Mouse (Mus musculus): ENCODE data around the gene Igf2bp2.

Gene Igf2bp2

GRCm38 (mm10) chr16:22147131-22147530 is 16.0 kb downstream of the Igf2bp2 start:
- no peak for DNase-seq

DNA sequence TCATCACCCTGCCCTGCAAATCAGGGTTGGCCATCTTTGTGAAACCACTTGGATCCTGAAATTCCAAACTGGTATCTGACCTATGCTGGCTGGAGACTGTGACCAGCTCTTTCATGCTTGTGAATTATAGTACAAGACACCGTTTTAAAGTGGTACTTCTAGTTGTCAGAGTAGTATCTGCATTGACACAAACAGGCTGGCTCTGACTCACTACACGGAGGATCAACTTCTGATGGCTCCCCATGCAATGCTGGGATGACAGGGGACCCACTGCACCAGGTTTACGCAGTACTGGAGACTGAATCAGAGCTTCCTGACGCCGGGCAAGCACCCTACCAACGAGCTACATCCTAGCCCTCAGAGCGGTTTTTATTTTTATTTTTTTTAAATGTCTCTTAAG is 17.0 kb downstream of the Igf2bp2 start:
- no peak for DNase-seq

DNA sequence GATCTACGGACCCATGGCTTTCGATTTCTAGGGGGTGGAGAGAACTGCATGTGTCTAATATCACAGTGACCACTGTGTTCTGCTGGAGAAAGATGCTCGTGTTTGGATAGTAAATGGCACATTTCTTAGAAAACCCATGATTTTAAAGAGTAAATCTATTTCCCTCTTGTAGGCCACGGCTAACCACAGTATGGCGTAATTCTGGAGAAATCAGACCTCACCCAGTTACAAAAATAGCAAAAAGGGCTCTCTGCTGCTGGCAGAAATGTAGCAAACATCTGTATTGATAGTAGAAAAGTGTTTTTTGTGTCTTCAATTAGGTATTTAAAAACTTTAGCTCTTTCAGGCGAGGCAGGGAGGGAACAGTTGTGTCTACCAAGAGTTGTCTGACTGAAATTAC is 18.6 kb downstream of the Igf2bp2 start:
- DNase-seq = no peak

DNA sequence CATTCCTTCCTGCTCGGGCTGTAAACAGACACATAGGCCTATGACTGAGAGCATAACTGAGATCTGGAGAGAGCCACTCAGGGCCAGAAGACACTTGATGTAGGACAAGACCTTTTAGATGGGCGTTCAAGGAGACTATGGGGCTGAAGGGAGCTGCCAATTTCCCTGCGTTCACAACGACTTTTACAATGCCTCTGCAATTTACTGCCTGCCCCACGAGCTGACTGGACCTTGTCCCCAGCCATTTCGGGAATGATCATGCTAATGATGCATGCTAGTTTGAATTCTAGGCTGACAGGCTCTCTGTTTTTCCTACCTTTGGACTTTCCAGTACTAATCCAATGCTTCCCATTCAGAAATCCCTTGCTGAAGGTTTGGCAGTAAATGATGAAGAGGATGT is 22.2 kb downstream of the Igf2bp2 start:
- DNase-seq = peak; percentile 48 to 72

DNA sequence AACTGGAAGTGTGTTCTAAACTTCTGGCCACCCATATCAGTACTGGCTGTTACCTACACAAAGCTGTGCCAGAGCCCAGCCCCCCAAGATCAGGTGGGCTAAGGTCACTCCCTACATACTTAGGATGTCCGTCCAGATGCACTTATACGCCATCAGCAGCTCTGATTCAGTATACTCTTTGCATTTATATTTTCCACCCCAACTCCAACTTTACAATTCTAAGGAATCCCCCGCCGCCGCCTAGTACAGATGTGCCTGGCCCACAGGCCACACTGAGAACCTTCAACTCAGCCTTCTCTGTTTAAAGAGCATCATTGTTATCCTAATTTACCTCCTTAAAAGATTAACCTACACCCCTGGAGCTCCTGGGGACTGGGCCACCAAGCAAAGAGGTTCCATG is 23.3 kb downstream of the Igf2bp2 start:
- no peak for DNase-seq

GRCm38 (mm10) chr16:22136198-22136597 is 26.9 kb downstream of the Igf2bp2 start:
- no peak for DNase-seq

- peak; percentile 20 to 56 for DNase-seq
These were observed 31.8 kb downstream of the Igf2bp2 start for GRCm38 (mm10) chr16:22131321-22131720.

- peak; percentile 49 to 77 for DNase-seq
These were observed 33.6 kb downstream of the Igf2bp2 start for GRCm38 (mm10) chr16:22129511-22129910.

DNA sequence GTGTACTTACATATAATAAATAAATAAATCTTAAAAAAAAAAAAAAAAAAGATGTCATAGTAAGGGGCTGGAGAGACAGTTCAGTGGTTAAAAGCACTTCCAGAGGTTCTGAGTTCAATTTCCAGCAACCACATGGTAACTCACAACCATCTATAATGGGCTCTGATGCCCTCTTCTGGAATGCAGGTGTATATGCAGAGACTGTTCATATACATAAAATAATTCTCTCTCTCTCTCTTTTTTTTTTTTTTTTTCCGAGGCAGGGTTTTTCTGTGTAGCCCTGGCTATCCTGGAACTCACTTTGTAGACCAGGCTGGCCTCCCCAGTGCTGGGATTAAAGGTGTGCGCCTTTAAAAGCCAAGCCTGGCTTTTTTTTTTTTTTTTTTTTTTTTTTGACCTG is 34.5 kb downstream of the Igf2bp2 start:
- DNase-seq = no peak

DNA sequence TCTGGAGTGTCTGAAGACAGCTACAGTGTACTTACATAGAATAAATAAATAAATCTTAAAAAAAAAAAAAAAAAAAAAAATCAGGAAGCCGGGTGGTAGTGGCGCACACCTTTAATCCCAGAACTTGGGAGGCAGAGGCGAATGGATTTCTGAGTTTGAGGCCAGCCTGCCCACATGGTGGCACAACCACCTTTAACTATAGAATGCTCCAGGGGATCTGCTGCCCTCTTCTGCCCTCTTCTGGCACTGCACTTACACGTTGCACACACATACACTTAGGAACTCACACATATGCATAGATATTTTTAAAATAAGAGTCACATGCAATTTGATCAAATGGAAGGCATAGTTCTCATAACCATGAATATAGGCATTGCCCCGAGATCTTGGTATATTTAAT is 35.3 kb downstream of the Igf2bp2 start:
- peak in 1 of 2 experiments; percentile 15 for DNase-seq

DNA sequence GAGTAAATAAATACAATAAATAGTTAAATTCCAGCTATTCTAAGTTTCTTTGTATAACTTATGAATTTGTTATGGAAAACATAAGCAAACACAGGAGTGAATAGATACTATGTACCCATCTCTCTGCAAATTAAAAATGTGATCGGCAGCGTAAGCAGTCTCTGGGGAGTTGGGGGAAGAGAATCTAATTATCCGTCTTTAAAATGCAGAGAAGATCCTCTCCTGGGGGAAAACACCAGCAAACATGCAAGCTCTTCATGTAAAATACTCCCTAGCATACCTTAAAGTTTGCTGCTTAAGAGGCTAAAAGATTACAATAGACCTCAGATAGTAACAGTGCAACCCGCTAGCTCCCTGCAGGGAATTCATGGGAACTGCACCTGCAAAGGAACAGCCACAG is 36.2 kb downstream of the Igf2bp2 start:
- DNase-seq = no peak

DNA sequence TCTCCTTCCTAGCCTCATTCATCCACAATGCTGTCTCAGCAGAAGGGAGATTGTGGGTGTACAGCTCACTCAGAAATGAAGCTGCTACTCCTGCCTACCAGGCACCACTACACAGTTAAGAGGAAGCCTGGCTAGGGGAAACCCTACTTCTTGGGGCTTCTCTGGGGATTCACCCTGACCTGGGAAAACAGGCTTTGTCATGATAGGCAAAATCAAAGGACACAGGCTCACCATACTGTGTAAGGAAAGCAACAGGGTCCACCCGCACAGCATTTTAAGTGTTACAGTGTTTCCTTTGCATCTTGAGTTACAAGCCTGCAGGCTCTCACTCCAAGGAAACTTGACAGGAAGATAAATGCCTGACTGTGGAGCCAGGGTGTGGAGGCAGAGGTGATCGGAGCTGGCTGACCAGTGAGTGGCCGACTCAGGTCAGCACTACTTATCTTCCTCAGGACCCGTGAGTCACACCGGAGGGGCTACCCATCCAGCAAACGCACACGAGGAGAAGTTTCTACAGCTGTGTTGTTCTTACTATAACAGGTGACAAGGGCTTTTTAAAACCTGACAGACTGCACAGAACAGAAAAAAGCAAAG is 38.7 kb downstream of the Igf2bp2 start:
- DNase-seq = no peak

DNA sequence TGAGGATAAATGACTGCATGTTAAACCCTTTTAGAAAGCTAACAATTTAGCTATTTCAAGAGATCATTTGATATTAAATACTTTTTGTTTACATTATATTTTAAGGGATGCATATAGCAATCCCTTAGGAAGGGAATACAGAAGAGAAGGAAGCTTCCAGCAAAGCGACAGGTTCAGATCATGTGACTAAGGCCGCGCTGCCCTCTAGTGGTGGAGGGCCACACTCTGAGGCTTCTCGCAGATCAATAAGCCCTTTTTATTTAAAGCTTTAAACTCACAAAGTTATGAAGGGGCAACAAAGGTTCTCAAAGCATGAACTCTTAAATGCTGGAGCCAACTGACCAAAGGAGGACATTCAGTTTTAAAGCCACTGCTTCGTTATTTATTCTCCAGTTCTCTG is 39.4 kb downstream of the Igf2bp2 start:
- DNase-seq = peak; percentile 70 to 82

GRCm38 (mm10) chr16:22121109-22121508 is 42.0 kb downstream of the Igf2bp2 start:
- no peak for DNase-seq

DNA sequence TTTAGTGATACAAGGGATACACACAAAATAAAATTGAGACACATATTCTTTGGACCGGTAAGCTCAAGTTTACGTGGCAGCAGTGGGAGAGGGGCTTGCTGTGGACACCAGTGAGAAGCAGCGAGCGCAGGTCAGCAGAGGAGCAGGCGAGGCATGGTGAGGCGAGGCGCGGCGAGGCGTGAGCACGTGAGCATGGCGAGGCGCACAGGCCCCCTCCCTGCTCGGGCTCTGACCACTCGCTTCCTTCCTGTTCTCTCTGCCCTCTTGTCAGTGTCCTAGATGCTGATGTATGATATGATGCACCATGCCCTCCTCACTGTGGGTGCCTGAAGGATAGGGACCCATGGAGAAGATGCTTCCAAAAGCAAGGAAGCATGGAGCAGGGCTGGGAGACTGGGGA is 43.6 kb downstream of the Igf2bp2 start:
- peak; percentile 13 to 65 for DNase-seq

DNA sequence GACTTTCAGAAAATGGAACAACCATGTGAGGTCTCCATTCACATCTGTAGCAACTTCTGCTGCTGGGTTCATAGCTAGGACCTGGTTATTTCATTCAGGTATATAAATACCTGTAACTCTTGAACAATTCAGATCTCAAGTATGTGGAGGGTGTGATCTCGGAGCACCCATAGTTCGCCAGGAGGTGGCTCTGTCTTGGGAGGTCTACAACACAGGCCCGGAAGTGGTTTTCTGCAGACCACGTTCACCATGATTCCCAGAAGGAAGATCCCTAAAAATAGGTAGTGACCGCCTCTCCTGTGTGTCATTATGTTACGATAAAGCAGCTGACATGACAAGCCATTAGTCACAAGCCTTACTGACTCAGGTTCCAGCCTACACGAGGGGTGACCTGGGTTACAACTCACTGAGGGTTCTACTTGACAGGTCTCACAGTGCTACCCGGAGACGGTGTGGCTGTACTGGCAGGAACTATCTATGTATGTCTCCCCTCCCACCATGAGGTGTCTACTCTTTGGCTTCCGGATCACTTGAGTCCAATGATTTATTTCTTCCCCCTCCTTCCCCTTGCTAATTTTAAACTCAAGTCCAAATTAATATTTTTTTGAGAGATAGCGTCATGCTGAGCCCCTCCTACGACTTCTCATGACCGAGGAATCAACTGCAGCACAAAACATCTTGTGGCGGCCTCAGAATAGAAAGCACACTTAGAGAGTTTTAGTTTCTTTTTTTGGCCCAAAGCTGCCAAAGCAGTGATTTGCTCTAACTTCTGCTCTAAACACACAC is 44.2 kb downstream of the Igf2bp2 start:
- peak; percentile 17 to 56 for DNase-seq

DNA sequence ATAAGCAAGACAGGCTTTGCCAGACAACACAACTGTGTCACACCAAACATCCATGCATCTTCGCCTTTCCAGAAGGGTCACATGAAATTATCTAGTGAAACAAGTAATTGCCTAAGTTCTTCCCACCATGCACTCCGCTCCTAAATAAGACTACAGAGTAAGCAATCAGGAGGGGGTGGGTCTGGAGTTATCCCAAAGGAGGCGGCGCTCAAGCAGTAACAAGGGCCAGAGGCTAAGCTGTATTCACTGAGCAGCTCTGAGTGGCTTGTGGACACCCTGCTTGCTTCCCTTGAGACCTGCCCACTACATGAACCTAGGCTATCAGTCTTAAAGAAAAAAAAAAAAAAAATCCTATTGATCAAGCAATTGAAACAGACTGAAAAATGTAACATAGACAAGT is 44.9 kb downstream of the Igf2bp2 start:
- DNase-seq = peak; percentile 45 to 58

DNA sequence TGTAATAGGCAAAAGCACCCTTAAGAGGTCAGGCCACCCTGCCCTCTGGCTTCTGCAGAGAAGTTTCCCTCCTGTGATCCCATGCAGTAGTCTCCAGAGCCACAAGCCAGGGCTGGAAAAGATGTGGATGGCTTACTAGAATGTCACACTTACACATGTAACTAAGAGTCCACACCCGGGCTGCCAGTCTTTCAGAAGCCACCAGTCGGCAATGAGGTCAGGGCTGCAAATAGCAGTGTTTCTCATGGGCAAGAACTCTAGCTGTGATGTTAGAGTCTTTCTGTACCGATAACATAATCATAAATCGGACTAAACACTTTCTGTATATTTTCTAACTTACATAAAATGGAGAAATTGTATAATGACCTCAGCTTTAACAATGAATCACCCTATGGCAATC is 46.4 kb downstream of the Igf2bp2 start:
- no peak for DNase-seq

GRCm38 (mm10) chr16:22116058-22116457 is 47.0 kb downstream of the Igf2bp2 start:
- no peak for DNase-seq

DNA sequence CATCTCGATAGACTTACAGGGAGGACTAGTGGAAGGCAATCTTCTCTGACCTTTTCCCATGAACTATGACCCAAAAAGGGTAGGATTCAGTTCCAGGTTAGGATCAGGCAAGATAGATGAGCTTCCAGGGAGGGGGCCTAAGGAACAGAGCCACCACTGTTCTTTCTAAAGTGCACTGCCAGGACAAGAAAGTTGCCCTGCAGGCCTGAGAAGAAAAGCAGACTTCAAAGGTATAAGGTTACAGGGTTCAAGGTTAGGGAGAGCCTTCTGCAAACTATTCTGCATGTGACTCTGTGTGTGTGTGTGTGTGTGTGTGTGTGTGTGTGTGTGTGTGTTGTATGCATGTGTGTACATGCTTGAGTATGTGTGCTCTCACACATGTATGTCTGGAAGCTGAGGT is 53.1 kb downstream of the Igf2bp2 start:
- DNase-seq = no peak

DNA sequence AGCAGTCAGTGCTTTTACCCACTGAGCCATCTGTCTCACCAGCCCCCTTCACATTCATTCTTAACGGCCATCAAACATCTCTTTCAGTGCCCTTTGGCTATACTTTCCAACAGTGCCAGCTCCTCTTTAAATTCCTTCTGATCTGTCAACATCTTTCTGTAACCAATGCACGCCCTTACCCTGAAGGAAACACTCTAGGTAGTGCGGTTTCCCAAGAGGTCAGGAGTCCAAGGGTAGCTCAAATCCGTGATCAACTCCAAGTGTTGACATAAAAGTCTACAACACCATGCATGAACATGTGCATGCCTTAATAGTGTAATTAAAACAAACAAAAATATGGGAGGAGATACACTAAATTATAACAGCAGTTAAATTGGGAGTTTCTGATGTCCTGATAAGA is 53.9 kb downstream of the Igf2bp2 start:
- DNase-seq = no peak

DNA sequence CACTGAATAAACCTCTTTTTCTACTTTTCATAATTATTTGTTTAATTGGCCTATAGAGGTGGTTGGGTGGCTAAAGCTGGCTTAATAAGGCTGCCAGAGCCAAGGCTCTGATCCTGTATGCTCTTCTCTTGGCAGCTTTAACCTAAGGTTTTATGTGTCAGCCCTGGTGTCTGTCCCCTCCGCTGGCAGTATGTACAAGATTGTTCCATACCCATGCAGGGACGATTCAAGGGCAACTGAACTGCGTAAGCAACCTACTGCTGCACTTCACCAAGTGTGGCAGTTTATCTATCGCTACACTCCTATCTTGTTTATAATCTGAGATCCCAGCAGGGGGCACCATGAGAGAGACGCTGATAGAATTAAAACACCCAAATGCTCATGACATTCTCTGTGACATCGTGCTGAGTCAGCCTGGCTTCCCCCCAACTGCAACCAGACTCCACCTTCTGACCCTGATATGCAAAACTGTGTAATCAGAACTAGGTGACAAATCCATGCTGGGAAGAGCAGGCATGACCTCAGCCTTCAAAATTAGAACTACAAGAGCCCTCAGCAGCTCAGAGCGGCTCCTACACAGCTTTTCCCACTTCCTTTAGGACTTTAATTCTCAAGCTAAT is 55.1 kb downstream of the Igf2bp2 start:
- peak; percentile 71 to 74 for DNase-seq

GRCm38 (mm10) chr16:22106012-22106584 is 57.0 kb downstream of the Igf2bp2 start:
- DNase-seq = no peak

GRCm38 (mm10) chr16:22100067-22100466 is 63.0 kb downstream of the Igf2bp2 start:
- no peak for DNase-seq
